Mouse (Mus musculus) thymus, adult 2 months (tissue): ENCODE measurements around the gene Scarb1. TPM values are rescaled to one million over a fixed set of nuclear protein-coding genes. Genes with fewer than 3 reads are reported as not detected.

Experiments
- DNase-seq: peaks from one replicate; pipeline ENCODE4 v3.0.0; 2021
- H3K27ac ChIP-seq: fragments of 200-500 bp; 2 replicates; pipeline ENCODE4 v1.5.1; 2012; ENCODE audit warnings: low read length, control low read depth; ENCODE audit not compliant: control insufficient read depth, insufficient read depth
- H3K27me3 ChIP-seq: fragments of 200-500 bp; 2 replicates; pipeline ENCODE4 v1.6.1; 2012; ENCODE audit warnings: mild to moderate bottlenecking, low read length, moderate library complexity, mixed read lengths; ENCODE audit not compliant: control insufficient read depth, insufficient read depth
- H3K36me3 ChIP-seq: fragments of 200-500 bp; 2 replicates; pipeline ENCODE4 v1.6.1; 2012; ENCODE audit warnings: mild to moderate bottlenecking, low read length, moderate library complexity; ENCODE audit not compliant: control insufficient read depth, insufficient read depth
- H3K4me1 ChIP-seq: fragments of 200-500 bp; replicated peaks from 2 replicates; pipeline ENCODE4 v1.6.1; 2012; ENCODE audit warnings: low read length; ENCODE audit not compliant: control insufficient read depth, insufficient read depth
- H3K4me3 ChIP-seq: fragments of 200-500 bp; 2 replicates; pipeline ENCODE4 v1.5.1; 2012; ENCODE audit warnings: mild to moderate bottlenecking, low read length, control low read depth, moderate library complexity; ENCODE audit not compliant: control insufficient read depth, insufficient read depth
- CTCF ChIP-seq: fragments of 200-500 bp; IDR thresholded peaks from 2 replicates; pipeline ENCODE4 v1.5.1; 2012; ENCODE audit warnings: mild to moderate bottlenecking, control low read depth, low read length, moderate library complexity, borderline replicate concordance; ENCODE audit not compliant: control insufficient read depth, poor library complexity, insufficient read depth; ENCODE audit errors: extremely low read depth
- POLR2A ChIP-seq: fragments of 200-500 bp; IDR thresholded peaks from 2 replicates; pipeline ENCODE4 v1.6.1; 2012; ENCODE audit warnings: mild to moderate bottlenecking, low read length, control low read depth, moderate library complexity; ENCODE audit not compliant: control insufficient read depth, poor library complexity, insufficient read depth; ENCODE audit errors: extremely low read depth
- WGBS: fragments of 180-500 bp; shearing (Covaris S2); methylation state at CpG from one replicate; pipeline ENCODE4 v1.1.7; 2018; 5-methylcytosine and 5-hydroxymethylcytosine counted together
- polyA plus RNA-seq: library from polyadenylated mRNA; depleted of rRNA; stranded (reverse); fragments of >200 nt; gene quantifications from 2 replicates; pipeline ENCODE4 v1.2.3, GENCODE M21; 2012

Scarb1 gene
- polyA plus RNA-seq, 1 experiment = 80.7 TPM

GRCm38 (mm10) chr5:125270587-125271130 is 70.2 kb downstream of the Scarb1 start:
- peak; percentile 57 for DNase-seq
- 19% methylated on average over 12 of the region's 12 CpGs for WGBS
- Histone ChIP-seq H3K36me3 (no peaks in the 10 kb centered on the region), H3K4me3 (no peak overlapping the region), H3K27me3 (no peaks in the 10 kb centered on the region), H3K27ac (no peak overlapping the region), H3K4me1 (peaks cover 3% of the 10 kb centered on the region; the same call in 1 of the 2 replicates)
- peak; percentile 95 for TF ChIP-seq CTCF
- no peak for TF ChIP-seq POLR2A

GRCm38 (mm10) chr5:125269836-125270235 is 71.1 kb downstream of the Scarb1 start:
- Histone ChIP-seq H3K4me1 (peaks cover 3% of the 10 kb centered on the region; the same call in 1 of the 2 replicates), H3K27me3 (no peaks in the 10 kb centered on the region), H3K36me3 (no peaks in the 10 kb centered on the region), H3K27ac (no peak overlapping the region), H3K4me3 (no peak overlapping the region)
- DNase-seq = no peak
- no peak for TF ChIP-seq CTCF
- TF ChIP-seq POLR2A = no peak
- 95% methylated on average over 7 of the region's 7 CpGs for WGBS

GRCm38 (mm10) chr5:125269399-125269798 is 71.5 kb downstream of the Scarb1 start:
- WGBS = 88% methylated on average over 8 of the region's 8 CpGs
- Histone ChIP-seq H3K4me3 (no peak overlapping the region), H3K36me3 (no peaks in the 10 kb centered on the region), H3K27ac (no peak overlapping the region), H3K4me1 (peaks cover 3% of the 10 kb centered on the region; the same call in 1 of the 2 replicates), H3K27me3 (no peaks in the 10 kb centered on the region)
- TF ChIP-seq CTCF = no peak
- TF ChIP-seq POLR2A = no peak
- DNase-seq = no peak

- no peaks in the 10 kb centered on the region for H3K36me3 ChIP-seq
- peak; percentile 71 for DNase-seq
- TF ChIP-seq POLR2A = no peak
- TF ChIP-seq CTCF = peak; percentile 66; the same call in 1 of the 2 replicates
- H3K27me3 ChIP-seq = no peaks in the 10 kb centered on the region
- WGBS = 15% methylated on average over 10 of the region's 10 CpGs
- H3K4me3 ChIP-seq = no peak overlapping the region
- peaks cover 3% of the 10 kb centered on the region; the same call in 1 of the 2 replicates for H3K4me1 ChIP-seq
- no peak overlapping the region for H3K27ac ChIP-seq
Measured at GRCm38 (mm10) chr5:125268033-125268765, 72.7 kb downstream of the Scarb1 start.

GRCm38 (mm10) chr5:125267150-125267961 is 73.5 kb downstream of the Scarb1 start:
- no peak for TF ChIP-seq CTCF
- no peak for TF ChIP-seq POLR2A
- no peak overlapping the region for H3K27ac ChIP-seq
- WGBS = 52% methylated on average over 35 of the region's 35 CpGs
- H3K4me3 ChIP-seq = no peak overlapping the region
- H3K36me3 ChIP-seq = no peaks in the 10 kb centered on the region
- peaks cover 3% of the 10 kb centered on the region; the same call in 1 of the 2 replicates for H3K4me1 ChIP-seq
- DNase-seq = no peak
- no peaks in the 10 kb centered on the region for H3K27me3 ChIP-seq

- Histone ChIP-seq H3K27ac (no peak overlapping the region), H3K4me3 (no peak overlapping the region), H3K27me3 (no peaks in the 10 kb centered on the region), H3K36me3 (no peaks in the 10 kb centered on the region), H3K4me1 (peaks cover 3% of the 10 kb centered on the region; the same call in 1 of the 2 replicates)
- WGBS = 98% methylated on average over 9 of the region's 9 CpGs
- TF ChIP-seq CTCF = no peak
- TF ChIP-seq POLR2A = no peak
- DNase-seq = no peak
Measured at GRCm38 (mm10) chr5:125266128-125266527, 74.8 kb downstream of the Scarb1 start.
